Mouse (Mus musculus): ENCODE results near the gene Dctn2. TPM values are rescaled to one million over a fixed set of nuclear protein-coding genes. Genes with fewer than 3 reads are reported as not detected.
A peak's percentile ranks its signal among the peaks of the same experiment; 100 is the strongest.
"Not testable (repeated sequence)": the region's sequence is repeated elsewhere in the genome, so short reads cannot be mapped to it uniquely, and the experiment has no call there.

The Dctn2 gene
- total RNA-seq, 2 experiments from 2014 or later, result 96.1 to 97.2 TPM

- DNase-seq (ENCODE audit: low spot score), result peak; percentile 90
Observed at GRCm38 (mm10) chr10:127312356-127312676, 46.1 kb downstream of the Dctn2 start.

GRCm38 (mm10) chr10:127312858-127313257 lies 46.7 kb downstream of the Dctn2 start:
- no peak for DNase-seq (ENCODE audit: low spot score)

- DNase-seq (ENCODE audit: low spot score), result not testable (repeated sequence)
Observed at GRCm38 (mm10) chr10:127313516-127313915, 47.3 kb downstream of the Dctn2 start.

- DNase-seq (ENCODE audit: low spot score), result not testable (repeated sequence)
Observed at GRCm38 (mm10) chr10:127314950-127315349, 48.8 kb downstream of the Dctn2 start.

GRCm38 (mm10) chr10:127317277-127317676 lies 51.1 kb downstream of the Dctn2 start:
- no peak for DNase-seq (ENCODE audit: low spot score)

GRCm38 (mm10) chr10:127318009-127318408 lies 51.8 kb downstream of the Dctn2 start:
- no peak for DNase-seq (ENCODE audit: low spot score)

GRCm38 (mm10) chr10:127319969-127320368 lies 53.8 kb downstream of the Dctn2 start:
- DNase-seq (ENCODE audit: low spot score), result no peak

GRCm38 (mm10) chr10:127321621-127322020 lies 55.5 kb downstream of the Dctn2 start, which contains the start of gene Arhgap9:
TSS of gene Arhgap9 (plus strand) at chr10:127321964.
- DNase-seq (ENCODE audit: low spot score), result no peak

GRCm38 (mm10) chr10:127322178-127322577 lies 56.0 kb downstream of the Dctn2 start:
- no peak for DNase-seq (ENCODE audit: low spot score)

GRCm38 (mm10) chr10:127322669-127323068 lies 56.5 kb downstream of the Dctn2 start:
- no peak for DNase-seq (ENCODE audit: low spot score)

- DNase-seq (ENCODE audit: low spot score), result no peak
Observed at GRCm38 (mm10) chr10:127323131-127323855, 57.1 kb downstream of the Dctn2 start.

GRCm38 (mm10) chr10:127324495-127324894 lies 58.3 kb downstream of the Dctn2 start:
- no peak for DNase-seq (ENCODE audit: low spot score)

GRCm38 (mm10) chr10:127325454-127326016 lies 59.4 kb downstream of the Dctn2 start:
- DNase-seq (ENCODE audit: low spot score), result no peak

- no peak for DNase-seq (ENCODE audit: low spot score)
Observed at GRCm38 (mm10) chr10:127326017-127326801, 60.0 kb downstream of the Dctn2 start.

GRCm38 (mm10) chr10:127326828-127327227 lies 60.7 kb downstream of the Dctn2 start:
- DNase-seq (ENCODE audit: low spot score), result peak; percentile 38

GRCm38 (mm10) chr10:127327461-127328145 lies 61.4 kb downstream of the Dctn2 start:
- no peak for DNase-seq (ENCODE audit: low spot score)

GRCm38 (mm10) chr10:127330212-127330611 lies 64.0 kb downstream of the Dctn2 start:
- DNase-seq (ENCODE audit: low spot score), result no peak

Other genes with a start within 250 kb of the Dctn2 start
- gene Tsfm, start 235.5 kb upstream of the Dctn2 start, total RNA-seq (2021), result 10 to 100 TPM; 20.4 to 22.4 TPM
- 1 to 10 TPM; 8.6 to 9.1 TPM for gene Mettl1, start 225.0 kb upstream of the Dctn2 start, total RNA-seq (2021)
- under 1 TPM in 1 of 2 experiments, not detected in 1; 0.09 TPM for gene Eef1akmt3, start 224.9 kb upstream of the Dctn2 start, total RNA-seq (2021)
- under 1 TPM in 1 of 2 experiments, not detected in 1; 0.19 TPM for gene Cyp27b1, start 218.1 kb upstream of the Dctn2 start, total RNA-seq (2021)
- gene March9, start 206.2 kb upstream of the Dctn2 start, total RNA-seq (2021), result 1 to 10 TPM in 1 of 2 experiments, under 1 TPM in 1; 0.39 to 1.0 TPM
- 10 to 100 TPM; 42.2 to 45.6 TPM for gene Cdk4, start 202.8 kb upstream of the Dctn2 start, total RNA-seq (2021)
- 10 to 100 TPM; 22.4 to 23.4 TPM for gene Tspan31, start 196.1 kb upstream of the Dctn2 start, total RNA-seq (2021)
- gene Agap2, start 191.1 kb upstream of the Dctn2 start, total RNA-seq (2021), result 1 to 10 TPM; 1.3 to 1.7 TPM
- 10 to 100 TPM; 11.3 to 13.5 TPM for gene Os9, start 145.2 kb upstream of the Dctn2 start, total RNA-seq (2021)
- under 1 TPM; 0.39 to 0.93 TPM for gene B4galnt1, start 101.1 kb upstream of the Dctn2 start, total RNA-seq (2021)
- gene Slc26a10, start 85.7 kb upstream of the Dctn2 start, total RNA-seq (2021), result 1 to 10 TPM; 1.6 to 2.9 TPM
- 1 to 10 TPM; 7.4 to 9.5 TPM for gene Arhgef25, start 76.3 kb upstream of the Dctn2 start, total RNA-seq (2021)
- 10 to 100 TPM; 20.0 to 27.3 TPM for gene Dtx3, start 70.6 kb upstream of the Dctn2 start, total RNA-seq (2021)
- 1 to 10 TPM; 7.4 to 8.2 TPM for gene Pip4k2c, start 54.8 kb upstream of the Dctn2 start, total RNA-seq (2021)
- under 1 TPM; 0.21 to 0.37 TPM for gene Kif5a, start 3.0 kb upstream of the Dctn2 start, total RNA-seq (2021)
- 10 to 100 TPM; 14.6 to 15.7 TPM for gene Mbd6, start 22.6 kb downstream of the Dctn2 start, total RNA-seq (2021)
- 10 to 100 TPM; 67.5 to 68.8 TPM for gene Mars, start 45.4 kb downstream of the Dctn2 start, total RNA-seq (2021)
- gene Arhgap9, start 55.6 kb downstream of the Dctn2 start, total RNA-seq (2021), result under 1 TPM; 0.46 to 0.83 TPM
- gene Gli1, start 75.6 kb downstream of the Dctn2 start, total RNA-seq (2021), result under 1 TPM; 0.41 to 0.74 TPM
- gene Inhbe, start 88.0 kb downstream of the Dctn2 start, total RNA-seq (2021), result not detected
- not detected for gene Inhbc, start 104.1 kb downstream of the Dctn2 start, total RNA-seq (2021)
- 100 to 1,000 TPM; 133 to 135 TPM for gene R3hdm2, start 114.0 kb downstream of the Dctn2 start, total RNA-seq (2021)
- gene Stac3, start 235.3 kb downstream of the Dctn2 start, total RNA-seq (2021), result 100 to 1,000 TPM; 381 to 402 TPM
- 10 to 100 TPM; 10.1 to 13.7 TPM for gene Ndufa4l2, start 248.6 kb downstream of the Dctn2 start, total RNA-seq (2021)